Mouse (Mus musculus) midbrain, embryonic 10.5 days (tissue): ENCODE results near the gene Slc34a3. TPM values are rescaled to one million over a fixed set of nuclear protein-coding genes. Genes with fewer than 3 reads are reported as not detected.

Source experiments
- DNase-seq: peaks from one replicate; pipeline ENCODE4 v3.0.0-alpha.2; 2017; ENCODE audit warnings: low spot score
- H3K27ac ChIP-seq: fragments of 300-500 bp; sonication (generic); replicated peaks from 2 replicates; pipeline ENCODE4 v1.5.1; 2016; ENCODE audit warnings: mild to moderate bottlenecking
- H3K27me3 ChIP-seq: fragments of 300-500 bp; sonication (generic); 2 replicates; pipeline ENCODE4 v1.6.1; 2016; ENCODE audit warnings: low read depth, mild to moderate bottlenecking; ENCODE audit not compliant: poor library complexity, severe bottlenecking
- H3K36me3 ChIP-seq: fragments of 300-500 bp; sonication (generic); 2 replicates; pipeline ENCODE4 v1.6.1; 2016; ENCODE audit warnings: mild to moderate bottlenecking, moderate library complexity
- H3K4me1 ChIP-seq: fragments of 300-500 bp; sonication (generic); 2 replicates; pipeline ENCODE4 v1.6.1; 2016
- H3K4me3 ChIP-seq: fragments of 300-500 bp; sonication (generic); 2 replicates; pipeline ENCODE4 v1.5.1; 2016; ENCODE audit warnings: mild to moderate bottlenecking, moderate library complexity
- H3K9me3 ChIP-seq: fragments of 300-500 bp; sonication (generic); replicated peaks from 2 replicates; pipeline ENCODE4 v1.6.1; 2016; ENCODE audit warnings: mild to moderate bottlenecking
- WGBS: fragments of 180-500 bp; shearing (Covaris S2); methylation state at CpG from one replicate; pipeline ENCODE4 v1.1.7; 2016; 5-methylcytosine and 5-hydroxymethylcytosine counted together
- polyA plus RNA-seq: library from polyadenylated mRNA; unstranded; fragments of >200 nt; fragmentation: Nextera tagmentation; extraction: Ambion mirVana; gene quantifications from 2 replicates; pipeline ENCODE4 v1.2.1, GENCODE M21; 2016

The Slc34a3 gene
- polyA plus RNA-seq, 1 experiment from 2014 or later: not detected

GRCm38 (mm10) chr2:25194486-25195171 is 39.5 kb downstream of the Slc34a3 start:
- H3K9me3 ChIP-seq: no peaks in the 10 kb centered on the region
- 82% methylated on average over 17 of the region's 17 CpGs for WGBS
- no peak for DNase-seq
- peaks cover 51% of the 10 kb centered on the region for H3K27me3 ChIP-seq
- peak overlapping the region; percentile 39; the same call in 1 of the 2 replicates for H3K4me3 ChIP-seq
- 0 out of 2 replicates have a peak overlapping the region, but pooled peaks have one; percentile 11 for H3K27ac ChIP-seq
- H3K36me3 ChIP-seq: peaks cover 17% of the 10 kb centered on the region
- peaks cover 34% of the 10 kb centered on the region for H3K4me1 ChIP-seq

DNA sequence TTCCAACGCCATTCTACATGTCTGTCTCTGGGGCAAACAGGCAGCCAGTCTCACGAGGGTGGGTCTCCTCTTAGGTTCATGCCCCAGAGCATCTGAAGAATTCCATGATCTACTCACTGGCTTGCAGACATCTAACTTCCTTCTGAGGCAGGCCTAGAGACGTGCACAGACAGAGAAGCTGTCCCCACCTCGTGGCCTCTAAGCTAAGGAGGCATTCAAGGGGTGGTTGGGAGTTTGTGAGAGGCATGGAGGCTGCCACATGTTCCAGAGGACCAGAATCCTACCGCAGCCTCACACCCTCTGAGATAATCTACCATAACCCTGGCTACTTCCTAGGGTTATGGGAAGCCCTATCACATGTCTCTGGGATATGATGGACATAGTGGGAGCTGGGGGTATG is 40.2 kb downstream of the Slc34a3 start:
- Histone ChIP-seq H3K27me3 (peaks cover 51% of the 10 kb centered on the region), H3K27ac (no peak overlapping the region), H3K4me3 (no peak overlapping the region), H3K9me3 (no peaks in the 10 kb centered on the region), H3K4me1 (peaks cover 34% of the 10 kb centered on the region), H3K36me3 (peaks cover 11% of the 10 kb centered on the region)
- no peak for DNase-seq
- WGBS: 78% methylated on average over 5 of the region's 5 CpGs

- Histone ChIP-seq H3K4me1 (peaks cover 34% of the 10 kb centered on the region), H3K4me3 (no peak overlapping the region), H3K27me3 (peaks cover 51% of the 10 kb centered on the region), H3K27ac (peak overlapping the region; percentile 59; the same call in 1 of the 2 replicates), H3K36me3 (peaks cover 5% of the 10 kb centered on the region; the same call in 1 of the 2 replicates), H3K9me3 (no peaks in the 10 kb centered on the region)
- WGBS: 3% methylated on average over 6 of the region's 6 CpGs
- peak; percentile 86 for DNase-seq
Measured at GRCm38 (mm10) chr2:25193330-25193770, 40.8 kb downstream of the Slc34a3 start.

DNA sequence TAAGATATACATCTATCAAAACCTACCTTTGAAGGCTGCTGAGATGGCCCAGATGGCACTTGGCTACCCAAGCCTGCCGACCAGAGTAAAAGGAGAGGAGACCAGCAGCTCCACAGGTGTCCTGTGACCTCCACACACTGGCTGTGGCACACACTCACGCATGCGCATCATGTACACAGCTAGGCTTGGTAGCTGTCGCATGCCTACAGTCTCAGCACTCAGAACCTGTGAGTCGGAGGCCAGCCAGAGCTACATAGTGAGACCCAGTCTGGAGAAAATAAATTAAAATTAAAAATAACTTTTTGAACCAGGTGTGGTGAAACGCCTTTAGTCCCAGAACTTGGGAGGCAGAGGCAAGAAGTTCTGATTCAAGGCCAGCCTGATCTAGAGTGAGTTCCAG is 46.3 kb downstream of the Slc34a3 start:
- peaks cover 20% of the 10 kb centered on the region for H3K36me3 ChIP-seq
- no peak overlapping the region for H3K27ac ChIP-seq
- H3K4me1 ChIP-seq: peaks cover 43% of the 10 kb centered on the region
- no peak for DNase-seq
- peaks cover 10% of the 10 kb centered on the region; the same call in 1 of the 2 replicates for H3K27me3 ChIP-seq
- no peaks in the 10 kb centered on the region for H3K9me3 ChIP-seq
- H3K4me3 ChIP-seq: no peak overlapping the region
- 88% methylated on average over 6 of the region's 6 CpGs for WGBS

DNA sequence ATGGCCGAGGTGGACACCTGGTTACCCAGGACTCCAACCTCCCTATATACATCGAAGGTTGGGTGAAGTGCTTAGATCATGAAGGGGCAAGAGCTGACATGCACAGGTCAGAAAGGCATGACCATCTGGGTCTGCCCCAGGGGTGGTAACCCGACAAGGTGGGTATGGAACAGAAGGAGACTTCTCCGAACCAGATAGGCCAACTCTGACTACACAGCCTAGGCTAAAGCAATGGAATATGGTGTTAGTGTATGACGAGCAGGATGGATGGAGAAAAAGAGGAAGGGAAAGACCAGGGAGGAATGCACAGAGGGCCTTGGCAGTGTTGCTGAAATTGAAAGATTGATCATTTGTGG is 47.6 kb downstream of the Slc34a3 start:
- no peak for DNase-seq
- Histone ChIP-seq H3K4me1 (peaks cover 48% of the 10 kb centered on the region), H3K4me3 (peak overlapping the region; percentile 90), H3K27ac (peak overlapping the region; percentile 97), H3K36me3 (peaks cover 20% of the 10 kb centered on the region), H3K27me3 (peaks cover 10% of the 10 kb centered on the region; the same call in 1 of the 2 replicates), H3K9me3 (no peaks in the 10 kb centered on the region)
- 28% methylated on average over 5 of the region's 5 CpGs for WGBS

DNA sequence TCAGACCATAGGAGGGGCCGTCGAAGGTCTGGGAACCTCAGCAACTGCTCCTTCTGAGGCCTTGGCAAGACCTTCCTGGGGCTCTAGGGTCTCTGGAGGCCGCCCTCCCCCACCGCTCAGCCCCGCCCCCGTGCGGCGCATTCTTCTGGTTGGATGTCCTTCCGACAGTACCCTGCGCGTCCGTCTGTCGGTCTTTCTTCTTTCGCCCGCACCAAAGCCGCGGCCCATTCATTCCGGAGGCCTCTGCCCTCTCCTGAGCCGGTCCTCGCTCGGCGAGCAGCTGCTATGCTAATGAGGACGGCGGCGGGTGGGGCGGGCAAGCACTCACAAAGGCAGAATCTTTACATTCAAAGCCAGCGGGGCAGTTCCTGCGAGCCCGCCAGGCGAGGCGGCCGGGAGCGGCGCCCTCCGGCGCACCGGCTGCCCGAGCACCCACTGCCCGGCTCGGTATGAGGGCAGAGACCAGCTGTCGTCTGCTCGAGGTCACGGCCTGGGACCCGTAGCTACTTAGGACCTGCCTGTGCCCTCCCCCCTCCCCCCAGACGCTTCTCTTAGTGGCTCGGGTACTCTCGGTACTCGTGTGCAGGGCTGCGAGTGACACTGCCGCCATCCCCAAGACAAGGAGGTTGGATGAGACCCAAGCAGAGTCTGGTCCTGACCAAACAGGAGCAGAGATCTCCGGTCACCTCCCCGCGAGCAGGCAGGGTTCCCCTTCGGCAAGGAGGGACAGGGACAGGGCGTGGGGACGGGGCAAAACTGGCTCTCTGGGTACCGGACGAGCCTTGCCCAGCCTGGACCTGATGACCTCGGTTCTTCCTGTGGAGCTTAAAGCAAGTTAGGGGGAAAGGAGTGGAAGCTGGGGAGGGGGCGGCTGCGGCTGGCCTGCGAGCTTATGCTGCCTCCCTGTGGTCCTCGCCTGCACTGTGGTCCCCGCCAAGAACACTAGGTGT is 48.3 kb downstream of the Slc34a3 start:
- no peaks in the 10 kb centered on the region for H3K9me3 ChIP-seq
- H3K36me3 ChIP-seq: peaks cover 20% of the 10 kb centered on the region
- WGBS: 0% methylated on average over 64 of the region's 64 CpGs
- H3K4me3 ChIP-seq: peak overlapping the region; percentile 90
- H3K27me3 ChIP-seq: peaks cover 10% of the 10 kb centered on the region; the same call in 1 of the 2 replicates
- peak; percentile 96 for DNase-seq
- peaks cover 53% of the 10 kb centered on the region for H3K4me1 ChIP-seq
- H3K27ac ChIP-seq: peak overlapping the region; percentile 97

DNA sequence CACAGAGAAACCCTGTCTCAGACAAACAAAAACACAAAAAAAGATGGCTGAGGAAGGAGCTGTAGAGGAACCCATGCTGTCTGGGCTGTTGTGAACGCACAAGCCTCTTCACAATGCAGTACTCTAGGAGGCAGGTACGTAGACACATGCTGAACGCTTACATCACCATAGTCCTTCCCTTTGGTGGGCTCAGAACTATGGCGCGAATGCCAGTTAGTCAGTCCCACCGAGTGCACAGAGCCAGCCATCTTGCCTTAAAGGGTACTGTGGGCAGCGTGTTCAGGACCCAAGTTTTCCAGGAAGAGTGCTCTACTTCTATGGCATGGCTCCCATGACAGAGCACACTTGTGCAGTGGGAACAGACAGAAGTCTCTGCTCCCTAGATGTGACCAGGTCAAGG is 49.7 kb downstream of the Slc34a3 start:
- DNase-seq: no peak
- Histone ChIP-seq H3K36me3 (peaks cover 20% of the 10 kb centered on the region), H3K27ac (peak overlapping the region; percentile 97), H3K9me3 (no peaks in the 10 kb centered on the region), H3K4me1 (peaks cover 66% of the 10 kb centered on the region), H3K27me3 (peaks cover 17% of the 10 kb centered on the region), H3K4me3 (peak overlapping the region; percentile 90)
- WGBS: 93% methylated on average over 7 of the region's 7 CpGs

DNA sequence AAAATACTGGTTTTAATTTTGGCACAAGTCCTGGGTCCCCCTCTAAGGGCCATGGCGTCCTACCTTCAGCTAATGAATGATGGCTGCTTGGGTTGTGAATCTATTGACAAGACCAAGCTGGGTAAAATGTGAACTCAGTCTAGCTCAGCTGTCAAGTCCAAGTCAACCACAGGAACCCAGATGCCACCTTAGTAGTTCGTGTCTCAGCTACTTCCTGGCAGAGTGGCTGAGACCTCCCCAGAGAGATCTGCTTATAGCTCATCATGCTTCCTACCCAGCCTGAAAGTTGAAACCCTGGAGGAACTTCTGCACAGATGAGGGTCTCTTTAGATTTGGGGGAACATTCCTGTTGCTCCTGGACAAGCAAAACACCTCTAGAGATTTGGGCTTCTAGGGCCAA is 50.8 kb downstream of the Slc34a3 start:
- peak overlapping the region; percentile 96 for H3K27ac ChIP-seq
- H3K36me3 ChIP-seq: peaks cover 20% of the 10 kb centered on the region
- peak overlapping the region; percentile 90 for H3K4me3 ChIP-seq
- WGBS: 77% methylated on average over 2 of the region's 2 CpGs
- no peak for DNase-seq
- H3K4me1 ChIP-seq: peaks cover 78% of the 10 kb centered on the region
- H3K27me3 ChIP-seq: peaks cover 28% of the 10 kb centered on the region
- no peaks in the 10 kb centered on the region for H3K9me3 ChIP-seq

GRCm38 (mm10) chr2:25182664-25183063 is 51.5 kb downstream of the Slc34a3 start:
- peak overlapping the region; percentile 96 for H3K27ac ChIP-seq
- WGBS: 10% methylated on average over 6 of the region's 6 CpGs
- H3K27me3 ChIP-seq: peaks cover 34% of the 10 kb centered on the region
- no peaks in the 10 kb centered on the region for H3K9me3 ChIP-seq
- peaks cover 20% of the 10 kb centered on the region for H3K36me3 ChIP-seq
- DNase-seq: peak; percentile 37
- peaks cover 84% of the 10 kb centered on the region for H3K4me1 ChIP-seq
- peak overlapping the region; percentile 90 for H3K4me3 ChIP-seq

GRCm38 (mm10) chr2:25181891-25182397 is 52.2 kb downstream of the Slc34a3 start:
- Histone ChIP-seq H3K27me3 (peaks cover 32% of the 10 kb centered on the region), H3K27ac (peak overlapping the region; percentile 96), H3K36me3 (peaks cover 20% of the 10 kb centered on the region), H3K9me3 (no peaks in the 10 kb centered on the region), H3K4me3 (peak overlapping the region; percentile 90), H3K4me1 (peaks cover 89% of the 10 kb centered on the region)
- peak; percentile 42 for DNase-seq
- under 1% methylated on average over 17 of the region's 17 CpGs for WGBS

- Histone ChIP-seq H3K4me1 (peaks cover 89% of the 10 kb centered on the region), H3K9me3 (no peaks in the 10 kb centered on the region), H3K27me3 (peaks cover 36% of the 10 kb centered on the region), H3K4me3 (peak overlapping the region; percentile 90), H3K36me3 (peaks cover 20% of the 10 kb centered on the region), H3K27ac (peak overlapping the region; percentile 96)
- WGBS: under 1% methylated on average over 100 of the region's 100 CpGs
- peak; percentile 81 for DNase-seq
Measured at GRCm38 (mm10) chr2:25180973-25181890, 52.9 kb downstream of the Slc34a3 start.
